Mouse (Mus musculus) CH12.LX (cell line): Measurements from ENCODE around the gene Ofcc1. TPM values are rescaled to one million over a fixed set of nuclear protein-coding genes. Genes with fewer than 3 reads are reported as not detected.

Experiments used
- DNase-seq: peaks from one replicate; pipeline ENCODE4 v3.0.0-alpha.2; 2013; ENCODE audit errors: extremely low read depth
- H3K27ac ChIP-seq: 2 replicates; pipeline ENCODE4 v1.5.1; 2012; ENCODE audit warnings: low read depth, mild to moderate bottlenecking, control low read depth, moderate library complexity; ENCODE audit not compliant: insufficient read depth
- H3K27me3 ChIP-seq: replicated peaks from 2 replicates; pipeline ENCODE3; 2012; ENCODE audit warnings: inconsistent platforms
- H3K36me3 ChIP-seq, 2 experiments: replicated peaks in 1 of 2; 2 replicates each; pipeline versions ENCODE3 to v1.6.1; 2012; ENCODE audit warnings: inconsistent platforms in 1 of 2, low read length in 1 of 2, mild to moderate bottlenecking in 1 of 2, mixed read lengths in 1 of 2, moderate library complexity in 1 of 2; ENCODE audit not compliant: control insufficient read depth in 1 of 2, insufficient read depth in 1 of 2
- H3K4me1 ChIP-seq, 2 experiments: 2 replicates each; pipeline ENCODE4 v1.6.1; 2012; ENCODE audit warnings: inconsistent platforms in 1 of 2, moderate library complexity in 1 of 2; ENCODE audit not compliant: insufficient read depth in 2 of 2, control insufficient read depth in 1 of 2
- H3K4me2 ChIP-seq: 2 replicates; pipeline ENCODE4 v1.6.1; 2012; ENCODE audit warnings: low read depth, mild to moderate bottlenecking, control low read depth; ENCODE audit not compliant: poor library complexity, insufficient read depth, severe bottlenecking
- H3K4me3 ChIP-seq, 3 experiments: fragments of 150-350 bp in 1 of 3; sonication (generic) in 1 of 3; replicated peaks in 1 of 3; 2 replicates each; pipeline versions ENCODE3 to v1.5.1; 2011 to 2012; ENCODE audit warnings: low read depth in 2 of 3, low read length in 2 of 3, mild to moderate bottlenecking in 2 of 3, moderate library complexity in 2 of 3, control low read depth in 1 of 3, improper control_type of control experiment in 1 of 3, inconsistent platforms in 1 of 3, mixed read lengths in 1 of 3; ENCODE audit not compliant: poor library complexity in 1 of 3
- H3K79me2 ChIP-seq: replicated peaks from 2 replicates; pipeline ENCODE4 v1.6.1; 2012; ENCODE audit warnings: mild to moderate bottlenecking, moderate library complexity; ENCODE audit not compliant: control insufficient read depth, poor library complexity, insufficient read depth, severe bottlenecking; ENCODE audit errors: extremely low read depth
- H3K9ac ChIP-seq: 2 replicates; pipeline ENCODE4 v1.6.1; 2012; ENCODE audit warnings: low read depth, mild to moderate bottlenecking, control low read depth, moderate library complexity; ENCODE audit not compliant: insufficient read depth
- H3K9me3 ChIP-seq: replicated peaks from 2 replicates; pipeline ENCODE3; 2012; ENCODE audit warnings: low read length, inconsistent platforms, mixed read lengths
- CHD2 ChIP-seq: IDR thresholded peaks from 2 replicates; pipeline ENCODE4 v1.6.1; 2011; ENCODE audit warnings: low read length, improper control_type of control experiment
- CTCF ChIP-seq, 2 experiments: IDR thresholded peaks in 1 of 2; conservative IDR thresholded peaks in 1 of 2; 2 replicates each; pipeline ENCODE4 v1.5.1; 2011 to 2012; ENCODE audit warnings: low read depth in 2 of 2, low read length in 2 of 2, improper control_type of control experiment in 1 of 2, inconsistent platforms in 1 of 2, mild to moderate bottlenecking in 1 of 2, moderate library complexity in 1 of 2
- ETS1 ChIP-seq: conservative IDR thresholded peaks from 2 replicates; pipeline ENCODE4 v1.6.1; 2012; ENCODE audit warnings: low read depth, mild to moderate bottlenecking, inconsistent platforms, low read length, improper control_type of control experiment, moderate library complexity
- HCFC1 ChIP-seq: IDR thresholded peaks from 2 replicates; pipeline ENCODE4 v1.6.1; 2012; ENCODE audit warnings: low read depth, mild to moderate bottlenecking, inconsistent platforms, low read length, improper control_type of control experiment
- JUND ChIP-seq: conservative IDR thresholded peaks from 2 replicates; pipeline ENCODE4 v1.6.1; 2011; ENCODE audit warnings: low read depth, low read length, improper control_type of control experiment
- KAT2A ChIP-seq: IDR thresholded peaks from 2 replicates; pipeline ENCODE4 v1.6.1; 2012; ENCODE audit warnings: low read length, improper control_type of control experiment, inconsistent platforms; ENCODE audit not compliant: insufficient replicate concordance
- MAFK ChIP-seq: IDR thresholded peaks from 2 replicates; pipeline ENCODE4 v1.6.1; 2011; ENCODE audit warnings: low read length, improper control_type of control experiment; ENCODE audit not compliant: insufficient replicate concordance
- MAX ChIP-seq: IDR thresholded peaks from 2 replicates; pipeline ENCODE4 v1.6.1; 2011; ENCODE audit warnings: low read length, improper control_type of control experiment
- NRF1 ChIP-seq: IDR thresholded peaks from 2 replicates; pipeline ENCODE4 v1.6.1; 2014; ENCODE audit warnings: low read depth, mild to moderate bottlenecking, inconsistent platforms, low read length, improper control_type of control experiment, moderate library complexity
- PAX5 ChIP-seq: IDR thresholded peaks from 2 replicates; pipeline ENCODE4 v1.6.1; 2012; ENCODE audit warnings: low read length, inconsistent platforms, mixed read lengths
- POLR2A ChIP-seq: IDR thresholded peaks from 2 replicates; pipeline ENCODE4 v1.6.1; 2011; ENCODE audit warnings: low read depth, mild to moderate bottlenecking, improper control_type of control experiment, low read length
- POLR2AphosphoS2 ChIP-seq: IDR thresholded peaks from 2 replicates; pipeline ENCODE4 v1.6.1; 2011; ENCODE audit warnings: low read depth, low read length, improper control_type of control experiment
- RAD21 ChIP-seq: IDR thresholded peaks from 2 replicates; pipeline ENCODE4 v1.6.1; 2011; ENCODE audit warnings: low read depth, mild to moderate bottlenecking, low read length, improper control_type of control experiment, moderate library complexity
- TBP ChIP-seq: conservative IDR thresholded peaks from 2 replicates; pipeline ENCODE4 v1.6.1; 2011; ENCODE audit warnings: low read depth, low read length, improper control_type of control experiment
- UBTF ChIP-seq: IDR thresholded peaks from 2 replicates; pipeline ENCODE4 v1.6.1; 2012; ENCODE audit warnings: low read depth, mild to moderate bottlenecking, inconsistent platforms, low read length, improper control_type of control experiment, moderate library complexity
- USF1 ChIP-seq: IDR thresholded peaks from 2 replicates; pipeline ENCODE4 v1.6.1; 2014; ENCODE audit warnings: low read depth, mild to moderate bottlenecking, inconsistent platforms, low read length, improper control_type of control experiment
- USF2 ChIP-seq: conservative IDR thresholded peaks from 2 replicates; pipeline ENCODE4 v1.6.1; 2011; ENCODE audit warnings: low read depth, low read length, improper control_type of control experiment
- ZKSCAN1 ChIP-seq: IDR thresholded peaks from 2 replicates; pipeline ENCODE4 v1.6.1; 2012; ENCODE audit warnings: low read depth, inconsistent platforms, low read length, improper control_type of control experiment, borderline replicate concordance
- ZNF384 ChIP-seq: IDR thresholded peaks from 2 replicates; pipeline ENCODE4 v1.6.1; 2012; ENCODE audit warnings: low read depth, low read length, improper control_type of control experiment, inconsistent platforms
- dilution Hi-C: fragments of 300-500 bp; cut with MboI; formaldehyde crosslinking; loops from 2 replicates; pipeline ENCODE4 v1.14.3; 2020; ENCODE audit warnings: low sequenced_read_pairs; ENCODE audit not compliant: extremely low pct_unique_long_range_greater_than_20kb, extremely low pct_ligation_motif_present
- in situ Hi-C: fragments of 300-500 bp; cut with MboI; formaldehyde crosslinking; loops from 3 replicates; pipeline ENCODE4 v1.14.3; 2019; ENCODE audit warnings: low sequenced_read_pairs, low pct_ligation_motif_present, low pct_unique_long_range_greater_than_20kb, mixed read lengths
- polyA plus RNA-seq: library from polyadenylated mRNA; unstranded; fragments of >175 nt; gene quantifications from 2 replicates; pipeline ENCODE4 v1.2.1, GENCODE M21; 2012; ENCODE audit warnings: low read depth; ENCODE audit not compliant: insufficient read length
- total RNA-seq, 2 experiments: library from RNA; depleted of rRNA; stranded (reverse); fragments of 300-350 nt in 1 of 2; fragments of >200 nt in 1 of 2; gene quantifications; 2 replicates each; pipeline ENCODE4 v1.2.3; 2012 to 2014

Gene Ofcc1
- total and polyA plus RNA-seq, 3 experiments: not detected

- Histone ChIP-seq H3K27me3 (no peaks in the 10 kb centered on the region), H3K4me3 (no peak overlapping the region), H3K9me3 (no peaks in the 10 kb centered on the region), H3K27ac (no peak overlapping the region), H3K36me3 (no peaks in the 10 kb centered on the region), H3K4me1 (no peaks in the 10 kb centered on the region), H3K79me2 (no peaks in the 10 kb centered on the region), H3K9ac (no peak overlapping the region), H3K4me2 (no peak overlapping the region)
- in situ Hi-C loops (no loop called here), dilution Hi-C loops (no loop called here)
- TF ChIP-seq HCFC1: no peak
- no peak for TF ChIP-seq RAD21
- TF ChIP-seq USF1: no peak
- no peak for TF ChIP-seq PAX5
- TF ChIP-seq ETS1: no peak
- no peak for TF ChIP-seq POLR2A
- DNase-seq: no peak
These were observed 46.0 kb downstream of the Ofcc1 start for GRCm38 (mm10) chr13:40315158-40315792.

GRCm38 (mm10) chr13:40292891-40293290, 68.4 kb downstream of the Ofcc1 start:
- H3K79me2 ChIP-seq: no peaks in the 10 kb centered on the region
- H3K9me3 ChIP-seq: no peaks in the 10 kb centered on the region
- H3K4me3 ChIP-seq: no peak overlapping the region
- TF ChIP-seq NRF1 (no peak), KAT2A (no peak), CTCF (conservative IDR thresholded peaks at IDR 0.05 in 1 of 2, IDR thresholded peaks at IDR 0.05 in 1 of 2; ENCODE audit: low read depth in 2 of 2, low read length in 2 of 2) (no peak), ETS1 (no peak), MAX (no peak), UBTF (no peak), ZNF384 (no peak), USF2 (no peak), MAFK (no peak), JUND (no peak), CHD2 (no peak), POLR2AphosphoS2 (no peak), TBP (no peak), ZKSCAN1 (no peak)
- no peak overlapping the region for H3K27ac ChIP-seq
- H3K4me2 ChIP-seq: no peak overlapping the region
- DNase-seq: no peak
- dilution Hi-C loops (no loop called here), in situ Hi-C loops (no loop called here)
- no peak overlapping the region for H3K9ac ChIP-seq
- H3K27me3 ChIP-seq: no peaks in the 10 kb centered on the region
- H3K4me1 ChIP-seq: peaks cover 0 to 4% of the 10 kb centered on the region in 2 experiments; a peak in 1 of 4 replicates
- no peaks in the 10 kb centered on the region for H3K36me3 ChIP-seq
